Mouse (Mus musculus): Measurements from ENCODE around the gene Gm10100.

DNA sequence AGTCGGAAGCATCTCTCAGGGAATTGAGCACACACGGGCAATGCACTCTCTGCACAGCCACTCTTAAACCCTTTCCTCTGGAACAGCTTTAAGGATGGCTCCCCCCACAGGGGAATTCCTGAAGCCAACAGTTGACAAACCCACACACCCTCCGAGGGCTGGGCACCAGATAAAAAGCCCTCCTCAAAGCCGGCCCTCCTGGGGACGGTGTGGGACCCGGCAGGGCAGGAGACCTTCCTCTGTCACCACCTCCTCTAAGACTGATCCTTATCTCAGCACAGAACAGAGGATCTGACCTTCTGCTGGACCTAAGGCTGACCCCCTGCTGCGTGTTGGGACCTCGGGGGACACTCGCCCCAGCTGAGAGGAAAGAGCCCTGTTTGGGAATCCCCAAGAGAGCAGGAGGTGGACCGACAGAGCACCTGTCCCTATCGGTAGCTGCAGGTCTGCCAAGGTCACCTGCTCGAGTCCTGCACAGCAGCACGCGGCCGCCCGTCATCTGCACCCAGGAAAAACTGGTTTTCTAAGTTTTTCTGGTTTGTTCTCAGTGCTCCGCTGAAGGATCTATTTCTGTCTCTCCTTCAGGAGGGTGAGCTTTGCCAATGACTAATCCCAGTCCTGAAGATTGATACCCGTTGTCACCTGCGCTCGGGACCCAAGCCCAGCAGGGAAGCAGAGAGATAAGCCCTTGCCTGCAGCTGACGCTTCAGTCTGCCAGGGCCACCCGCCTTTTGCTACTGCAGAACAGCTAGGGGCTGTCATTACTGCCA is 40.2 kb upstream of the Gm10100 start, which contains the start of gene Tspear:
- no peak for TF ChIP-seq CTCF (IDR thresholded peaks at IDR 0.05; ENCODE audit: control insufficient read depth, insufficient read depth, low read length)
- TF ChIP-seq POLR2A (IDR thresholded peaks at IDR 0.05; ENCODE audit: borderline replicate concordance, control insufficient read depth, low read depth, low read length) = no peak

Data from bone marrow, adult 2 months (tissue).